Mouse (Mus musculus) c-Kit-positive CD71-positive TER-119-negative erythroid progenitor cells, embryonic 14.5 days (primary cell): Measurements from ENCODE around the gene Slc38a10.

Experiments used
- DNase-seq: peaks from one replicate; pipeline ENCODE4 v3.0.0-alpha.2; 2013; ENCODE audit warnings: low read depth

Slc38a10 gene

DNA sequence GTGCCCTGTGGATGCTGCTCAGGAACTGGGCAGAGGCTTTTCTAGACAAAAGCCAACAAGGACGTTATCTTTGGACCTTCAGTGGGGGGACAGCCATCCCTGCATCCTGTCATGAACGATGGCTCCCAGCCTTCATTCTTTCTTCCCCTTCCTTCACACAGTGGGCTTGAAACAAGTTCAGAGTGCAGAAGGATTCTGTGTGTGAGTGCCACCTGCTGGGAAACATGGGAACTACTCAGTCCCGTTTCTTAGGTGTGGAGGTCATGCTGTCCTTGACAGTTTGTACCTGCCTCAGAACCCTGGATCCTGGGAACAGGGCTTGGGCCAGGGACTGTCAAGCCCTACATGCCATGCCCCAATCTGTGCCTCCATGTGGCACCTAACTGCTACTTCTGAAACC, 50.1 kb downstream of the Slc38a10 start:
- DNase-seq = peak; percentile 61

DNA sequence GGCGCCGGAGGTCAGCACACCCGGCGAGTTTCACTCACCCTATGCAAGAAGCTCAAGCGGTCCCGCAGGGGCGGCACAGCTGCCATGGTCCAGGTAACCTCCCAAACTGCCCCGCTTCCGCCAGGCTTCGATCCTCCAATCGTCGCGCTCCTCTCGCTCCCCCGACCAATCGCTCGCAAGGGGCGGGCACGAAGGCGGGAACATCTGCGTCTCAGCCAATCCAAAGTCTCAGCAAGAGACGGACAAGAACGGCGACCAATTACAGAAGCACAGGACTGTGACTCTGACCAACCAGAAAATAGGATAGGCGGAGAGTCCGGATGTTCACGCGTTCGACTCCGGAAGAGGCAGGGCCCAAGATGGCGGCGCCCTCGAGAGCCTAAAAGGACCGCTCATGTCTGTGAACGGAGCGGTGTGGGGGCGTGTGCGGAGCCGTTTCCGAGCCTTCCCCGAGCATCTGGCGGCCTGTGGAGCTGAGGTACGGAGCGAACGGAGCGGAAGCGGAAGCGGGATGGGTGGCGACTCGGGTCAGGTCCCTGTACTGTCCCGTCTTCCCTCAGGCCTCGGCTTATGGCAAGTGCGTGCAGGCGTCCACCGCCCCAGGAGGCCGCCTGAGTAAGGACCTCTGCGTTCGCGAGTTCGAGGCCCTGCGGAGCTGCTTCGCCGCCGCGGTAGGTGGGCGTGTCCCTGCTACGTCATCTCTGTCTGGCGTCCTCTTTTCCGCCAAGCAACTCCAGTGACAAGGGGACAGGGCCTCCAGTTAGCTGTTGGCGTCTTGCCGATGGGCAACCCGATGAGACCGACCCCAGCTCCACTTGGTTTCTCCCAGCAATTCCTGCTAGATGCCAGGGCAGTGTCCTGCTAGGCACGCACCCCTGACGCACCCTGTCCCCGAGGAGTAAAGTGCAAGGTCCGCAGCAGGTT, 52.3 kb downstream of the Slc38a10 start, which contains the start of the genes Tepsin and Ndufaf8:
Gene Tepsin, minus strand, starts transcription at position 144 of the 924 bp plus-strand sequence.
Gene Ndufaf8, plus strand, starts transcription at position 341 of the 924 bp plus-strand sequence.
- peak; percentile 96 for DNase-seq

DNA sequence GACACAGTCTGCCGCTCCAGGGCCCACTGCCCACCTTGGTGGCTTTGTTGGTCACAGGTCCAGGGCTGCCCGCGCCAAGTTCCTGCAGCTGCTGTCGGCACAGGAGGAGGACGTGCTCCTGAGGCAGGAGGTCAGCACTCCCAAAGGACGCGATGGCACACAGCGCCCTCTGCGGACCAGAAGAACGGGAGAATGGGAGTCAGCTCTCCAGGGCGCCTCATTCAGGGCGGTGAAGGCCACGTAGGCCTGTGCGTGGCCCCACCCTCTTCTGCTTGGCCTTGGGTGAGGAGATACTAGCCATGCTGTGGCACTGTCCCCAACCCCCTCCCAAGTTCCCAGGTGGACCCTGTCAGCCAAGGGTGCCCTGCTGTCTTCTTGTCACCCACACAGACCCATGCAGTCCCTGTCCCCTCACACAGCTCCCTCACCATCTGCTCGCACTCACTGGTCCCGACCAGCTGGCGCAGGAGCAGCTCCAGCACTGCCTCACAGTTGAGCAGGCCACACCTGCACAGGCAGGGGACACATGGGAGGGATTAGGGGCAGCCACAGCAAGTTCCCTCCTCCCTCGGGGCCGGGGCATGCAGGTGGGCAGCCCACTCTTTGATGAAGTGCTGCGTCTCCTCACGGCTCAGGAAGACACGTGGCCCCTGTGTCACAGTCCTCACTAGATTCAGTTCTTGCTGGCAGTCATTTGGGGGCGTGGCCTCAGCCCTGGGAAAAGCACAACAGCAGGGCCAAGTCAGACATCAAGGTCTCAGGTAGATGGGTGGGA, 58.1 kb downstream of the Slc38a10 start:
- DNase-seq = no peak

GRCm38 (mm10) chr11:120090661-120091060, 60.5 kb downstream of the Slc38a10 start:
- DNase-seq = no peak

DNA sequence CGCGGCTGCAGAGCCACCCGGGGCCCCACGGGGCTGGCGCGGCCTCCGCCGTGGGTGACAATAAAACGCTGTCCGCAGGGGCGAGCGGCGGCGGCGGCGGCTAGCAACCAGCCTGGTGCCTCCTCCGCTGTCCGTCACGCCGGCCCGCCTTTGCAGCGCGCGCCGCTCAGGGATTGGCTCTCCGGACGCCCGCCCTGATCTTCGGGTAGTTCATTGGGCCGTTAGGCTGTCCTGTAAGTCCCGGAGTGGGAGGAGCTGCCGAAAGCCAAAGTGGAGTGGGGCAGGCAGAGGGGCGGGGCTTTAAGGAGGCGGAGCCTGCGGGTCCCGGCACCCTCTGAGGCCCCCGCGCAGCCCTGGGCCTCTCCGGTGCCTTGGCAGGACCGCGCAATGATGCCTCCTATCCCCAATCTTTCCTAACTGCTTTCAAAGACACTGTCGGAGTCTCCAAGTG, 64.4 kb downstream of the Slc38a10 start, which contains the start of gene Cep131:
Gene Cep131, minus strand, starts transcription at position 126 of the 451 bp plus-strand sequence.
- DNase-seq = peak; percentile 98

- no peak for DNase-seq
Observed at GRCm38 (mm10) chr11:120085891-120086627, 65.1 kb downstream of the Slc38a10 start.

DNA sequence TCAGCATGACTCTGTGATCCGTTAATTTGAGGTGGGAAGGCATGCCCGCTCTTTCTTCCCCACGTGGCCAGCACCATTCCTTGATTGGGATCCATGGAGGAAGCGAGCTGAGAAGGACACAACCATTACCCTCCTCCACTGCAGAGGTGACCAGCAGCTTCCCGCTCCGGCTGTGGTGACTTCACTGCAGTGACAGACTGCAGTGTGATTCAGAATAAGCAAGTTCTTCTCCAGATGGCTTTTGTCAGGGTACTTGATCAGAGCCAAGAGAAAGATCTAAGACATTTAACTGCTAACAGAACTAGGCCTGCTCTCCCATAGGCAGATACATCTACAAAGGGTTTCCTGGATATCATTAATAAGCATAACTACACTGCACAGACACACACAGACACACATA, 70.9 kb downstream of the Slc38a10 start:
- no peak for DNase-seq

- no peak for DNase-seq
Observed at GRCm38 (mm10) chr11:120076191-120076590, 75.0 kb downstream of the Slc38a10 start.

DNA sequence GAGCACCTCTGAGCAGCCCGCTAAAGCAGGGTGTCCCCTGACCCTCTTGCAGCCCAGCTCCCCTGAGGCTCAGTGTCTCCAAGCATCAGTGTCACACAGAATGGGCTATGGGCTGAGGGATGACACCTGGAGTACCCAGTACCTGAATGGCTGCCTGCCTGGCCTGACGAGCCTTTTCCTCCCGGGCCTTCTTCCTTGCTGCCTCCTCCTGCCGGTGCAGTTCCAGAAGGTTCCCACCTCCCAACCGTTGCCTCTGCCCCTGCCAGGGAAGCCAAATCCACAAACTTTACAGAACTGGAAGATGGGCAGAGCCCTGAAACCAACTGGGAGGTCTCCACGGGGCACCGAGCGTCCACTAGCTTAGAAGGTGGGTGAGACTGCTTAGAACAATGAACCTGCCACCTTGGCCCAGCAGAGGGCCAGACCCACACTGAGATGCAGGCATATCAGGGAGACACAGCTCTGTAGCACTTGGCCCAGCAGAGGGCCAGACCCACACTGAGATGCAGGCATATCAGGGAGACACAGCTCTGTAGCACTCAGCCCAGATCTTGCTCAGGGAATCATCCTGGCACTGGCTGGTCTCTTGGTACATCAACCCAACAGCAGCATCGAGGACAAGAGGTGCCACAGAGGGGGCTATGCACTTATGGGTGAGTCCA, 78.0 kb downstream of the Slc38a10 start:
- no peak for DNase-seq

GRCm38 (mm10) chr11:120071731-120072320, 79.3 kb downstream of the Slc38a10 start:
- no peak for DNase-seq

DNA sequence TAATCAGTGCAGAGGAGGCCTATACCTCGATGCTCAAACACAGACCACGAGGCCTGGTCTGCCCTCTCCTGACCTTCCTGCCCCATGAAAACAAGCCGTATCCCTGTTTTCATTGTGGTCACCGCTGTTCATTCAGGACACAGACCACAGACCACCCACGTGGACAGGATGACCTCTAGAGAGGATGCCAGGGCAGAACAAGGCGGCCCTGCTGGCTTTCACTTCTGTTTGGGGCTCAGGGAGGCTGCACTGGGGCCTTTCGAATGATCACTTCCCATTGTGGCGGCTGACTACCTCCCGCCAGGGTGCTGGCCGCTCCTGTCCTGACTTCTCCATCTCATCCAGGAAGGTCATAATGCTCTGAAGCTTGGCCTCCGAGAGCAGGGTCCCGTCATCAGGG, 80.1 kb downstream of the Slc38a10 start:
- no peak for DNase-seq

DNA sequence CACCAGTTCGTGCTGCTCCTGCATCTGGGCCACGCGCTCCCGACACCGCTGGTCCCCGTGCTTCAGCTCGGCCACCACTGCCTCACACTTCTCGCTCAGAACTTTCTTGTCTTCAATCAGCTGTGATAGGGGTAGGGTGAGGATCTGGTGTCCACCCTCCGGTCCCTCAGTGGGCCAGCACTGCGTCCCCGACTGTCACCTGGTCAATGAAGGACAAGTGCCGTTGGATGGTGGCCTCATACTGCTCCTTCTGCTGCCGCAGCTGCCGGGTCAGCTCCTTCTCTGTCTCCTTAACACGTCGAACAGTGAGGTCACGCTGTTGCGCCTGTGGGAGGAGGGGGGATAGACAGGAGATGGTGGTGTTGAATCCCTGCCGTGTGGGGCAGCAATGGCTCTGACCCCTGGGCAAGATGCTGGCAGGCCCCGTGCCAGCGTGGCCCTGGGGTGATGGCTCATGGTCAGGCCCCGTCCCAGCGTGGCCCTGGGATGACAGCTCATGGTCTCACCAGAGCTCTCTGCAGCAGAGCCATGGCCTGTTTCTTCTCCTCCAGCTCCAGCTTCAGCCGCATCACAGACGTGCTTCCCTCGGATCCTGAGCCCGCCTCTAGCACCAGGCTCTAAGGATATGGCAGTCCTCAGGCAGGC, 80.7 kb downstream of the Slc38a10 start:
- no peak for DNase-seq

- no peak for DNase-seq
Observed at GRCm38 (mm10) chr11:120069261-120069660, 81.9 kb downstream of the Slc38a10 start.

- no peak for DNase-seq
Observed at GRCm38 (mm10) chr11:120067834-120068233, 83.3 kb downstream of the Slc38a10 start.

DNA sequence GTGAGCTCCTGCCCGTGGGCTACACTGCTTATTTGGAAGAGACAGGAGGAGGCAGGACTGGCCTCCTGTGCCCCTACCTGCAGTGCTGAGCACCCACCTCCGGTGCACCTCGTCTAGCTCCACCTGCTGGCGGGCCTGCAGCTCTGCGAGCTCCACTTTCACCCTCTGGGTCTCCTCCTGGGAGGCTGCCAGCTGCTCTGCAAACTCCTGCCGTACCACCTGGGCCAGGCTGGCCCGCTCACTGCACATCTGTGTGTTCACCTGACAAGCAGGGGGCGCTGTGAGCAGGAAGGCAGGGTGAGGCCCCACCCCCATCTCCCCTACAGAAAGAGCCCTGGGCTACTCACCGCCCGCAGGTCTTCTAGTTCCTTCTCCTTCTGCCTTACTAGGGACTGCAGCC, 85.9 kb downstream of the Slc38a10 start:
- DNase-seq = no peak

- DNase-seq = no peak
Observed at GRCm38 (mm10) chr11:120064668-120065040, 86.5 kb downstream of the Slc38a10 start.

DNA sequence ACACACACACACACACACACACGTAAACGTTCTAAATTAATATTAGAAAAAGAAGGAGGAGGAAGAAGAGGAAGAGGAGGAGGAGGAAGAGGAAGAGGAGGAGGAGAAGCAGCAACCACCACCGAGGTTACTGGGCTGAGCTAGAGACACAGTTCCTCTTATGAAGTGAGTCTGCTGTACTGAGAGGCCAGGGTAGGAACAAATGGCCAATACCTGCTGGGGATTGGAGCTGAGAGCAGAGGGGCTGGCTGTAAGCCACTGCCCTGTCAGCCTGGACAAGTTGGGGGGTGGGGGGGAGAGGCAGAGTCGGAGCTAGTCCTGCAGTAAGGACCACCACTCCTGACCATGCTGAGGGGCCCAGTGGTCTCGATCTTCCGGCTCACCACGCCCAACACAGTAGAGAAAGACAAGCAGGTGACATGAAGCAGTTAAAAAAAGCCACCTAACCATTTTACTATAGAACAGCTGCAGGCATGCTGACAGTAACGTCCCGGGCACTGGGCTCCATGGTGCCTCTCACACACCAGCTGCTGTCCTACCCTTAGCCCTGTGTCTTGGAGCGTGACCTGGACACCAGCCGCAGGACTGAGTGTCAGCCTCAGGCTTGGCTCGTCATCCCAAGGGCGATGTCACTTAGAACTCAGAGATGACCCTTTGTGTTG, 87.0 kb downstream of the Slc38a10 start:
- DNase-seq = no peak

GRCm38 (mm10) chr11:120063326-120063725, 87.8 kb downstream of the Slc38a10 start:
- DNase-seq = no peak

DNA sequence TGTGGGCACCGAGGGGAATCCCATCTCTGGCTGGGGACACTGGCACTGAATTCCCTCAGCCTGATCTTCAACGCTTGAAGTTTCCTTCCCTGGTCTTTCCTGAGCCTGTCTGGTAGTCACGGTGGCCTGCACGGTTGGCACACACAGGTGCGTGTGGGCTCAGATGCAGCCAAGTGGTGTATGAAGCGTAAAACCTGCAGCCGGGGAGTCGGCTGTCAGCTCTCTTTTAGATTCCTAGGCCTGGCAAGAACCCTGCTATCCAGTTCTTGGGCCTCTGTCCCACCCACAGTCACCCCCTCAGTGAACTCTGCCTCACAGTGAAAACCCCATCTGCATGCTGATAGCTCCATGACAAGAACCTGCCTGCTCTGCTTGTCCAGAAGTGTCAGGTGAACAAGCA, 90.5 kb downstream of the Slc38a10 start:
- DNase-seq = no peak
